Mouse (Mus musculus): ENCODE measurements around the gene H2al1b. TPM values are rescaled to one million over a fixed set of nuclear protein-coding genes. Genes with fewer than 3 reads are reported as not detected.
"Not testable (repeated sequence)": the region's sequence is repeated elsewhere in the genome, so short reads cannot be mapped to it uniquely, and the experiment has no call there.

Gene H2al1b
- not detected for total RNA-seq (2022)

DNA sequence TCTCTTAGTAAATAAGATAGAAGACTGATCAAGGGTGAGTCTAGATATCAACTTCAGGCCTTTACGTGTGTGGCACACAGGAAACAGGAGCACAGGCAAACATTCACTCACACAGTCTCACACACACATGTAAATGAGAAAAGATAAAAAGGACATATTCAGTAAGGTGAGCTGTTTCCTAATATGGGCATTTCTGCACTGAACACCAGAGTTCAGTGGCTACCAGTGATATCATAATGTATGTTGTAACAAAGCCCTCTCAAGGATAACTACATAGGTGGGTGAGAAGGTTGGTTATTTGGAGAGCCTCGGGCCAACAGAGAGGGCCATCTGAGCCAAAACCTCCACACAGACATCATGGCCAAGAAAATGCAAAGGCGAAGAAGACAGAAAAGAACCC, at the start of gene H2al1b:
Gene H2al1b (plus strand): TSS at position 301 of the 400 bp plus-strand sequence.
- not testable (repeated sequence) for DNase-seq (ENCODE audit: low spot score in 2 of 2)

DNA sequence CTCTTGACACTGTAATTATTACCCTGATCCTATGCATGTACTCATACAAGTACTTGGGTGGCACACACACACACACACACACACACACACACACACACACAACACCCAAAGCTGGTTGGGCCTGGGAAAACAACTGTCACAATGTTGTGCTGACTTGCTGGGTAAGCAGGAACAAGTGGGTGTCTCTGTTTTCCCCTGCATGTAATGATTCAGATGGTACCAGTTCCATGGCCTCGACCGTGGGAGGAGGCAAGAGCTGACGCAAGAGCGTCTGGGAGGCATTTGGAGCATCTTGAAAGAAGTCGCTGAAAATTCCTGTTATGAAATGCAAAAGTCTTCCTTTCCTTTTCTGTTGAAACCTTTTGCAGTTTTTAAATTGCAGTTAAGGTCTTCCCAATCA, 48.2 kb upstream of the H2al1b start:
- DNase-seq (ENCODE audit: low spot score in 2 of 2), result peak; percentile 13 to 75

DNA sequence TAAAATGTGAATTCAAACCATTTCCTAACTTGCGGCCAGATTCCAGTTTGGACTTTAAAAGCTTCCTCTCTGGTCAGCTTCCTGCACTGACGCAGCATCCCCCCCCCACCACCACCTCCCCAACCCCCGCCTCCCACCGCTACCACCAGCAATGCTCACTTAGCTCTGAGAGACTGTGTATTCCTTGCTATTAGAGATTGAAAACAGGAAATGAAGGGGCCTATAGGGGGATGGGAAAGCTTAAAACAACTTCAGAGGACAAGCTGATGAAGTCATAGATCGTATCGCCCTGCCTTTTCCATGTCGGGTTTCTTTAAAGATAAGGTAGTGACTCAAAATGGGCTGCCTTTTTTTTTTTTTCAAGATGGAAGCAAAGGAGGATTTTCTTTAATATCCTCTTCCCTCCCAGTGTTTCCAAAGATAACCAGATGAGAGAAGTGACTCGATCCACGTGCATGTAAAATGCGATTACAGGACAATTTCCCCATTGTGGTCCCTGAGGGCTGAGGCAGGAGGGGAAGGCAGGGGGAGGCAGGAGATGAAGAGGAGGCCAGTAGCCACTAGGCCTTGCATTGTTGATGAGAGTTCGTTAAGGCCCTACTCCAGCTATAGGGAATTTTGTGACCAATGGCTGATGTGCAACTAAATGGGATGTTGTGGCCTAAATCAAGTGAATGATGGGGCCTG, 47.6 kb upstream of the H2al1b start:
- no peak for DNase-seq (ENCODE audit: low spot score in 2 of 2)

DNA sequence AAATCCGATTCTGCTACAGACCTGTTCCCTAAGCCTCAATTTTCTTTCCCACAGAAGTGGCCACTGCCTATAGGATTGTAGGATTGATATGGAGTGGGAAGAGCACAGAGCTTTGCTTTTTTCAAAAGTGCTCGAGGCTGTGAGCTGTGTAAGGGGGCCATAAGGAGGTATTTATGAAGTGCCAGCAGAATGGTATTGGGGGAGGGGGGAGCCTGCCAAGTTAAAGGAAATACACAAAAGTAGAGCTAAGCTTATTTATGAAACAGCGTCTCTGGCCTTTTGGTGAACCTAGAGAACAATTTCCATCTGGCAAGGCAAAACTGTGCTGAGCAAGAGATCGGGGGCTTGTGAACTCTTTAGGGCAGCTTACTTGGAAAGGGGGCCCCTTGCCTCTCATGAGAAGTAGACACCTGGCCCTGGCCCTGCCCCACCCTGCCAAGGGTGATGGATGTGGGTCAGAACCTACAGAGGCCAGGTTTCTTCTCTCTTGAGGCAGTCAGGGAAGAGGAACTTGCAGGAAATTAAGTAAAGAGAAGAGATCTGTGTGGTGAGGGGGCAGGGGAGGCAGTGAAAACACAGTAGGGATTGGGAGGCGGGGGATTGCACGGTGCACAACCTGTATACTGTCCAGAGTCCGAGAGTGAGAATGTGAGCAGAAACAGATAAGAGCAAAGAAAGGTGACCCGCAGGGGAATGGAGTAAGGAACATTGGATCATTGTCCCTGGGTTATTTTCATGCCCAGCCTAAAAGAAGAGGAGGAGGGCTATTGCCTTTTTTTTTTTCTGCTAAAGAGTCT, 46.5 kb upstream of the H2al1b start:
- no peak for DNase-seq (ENCODE audit: low spot score in 2 of 2)

DNA sequence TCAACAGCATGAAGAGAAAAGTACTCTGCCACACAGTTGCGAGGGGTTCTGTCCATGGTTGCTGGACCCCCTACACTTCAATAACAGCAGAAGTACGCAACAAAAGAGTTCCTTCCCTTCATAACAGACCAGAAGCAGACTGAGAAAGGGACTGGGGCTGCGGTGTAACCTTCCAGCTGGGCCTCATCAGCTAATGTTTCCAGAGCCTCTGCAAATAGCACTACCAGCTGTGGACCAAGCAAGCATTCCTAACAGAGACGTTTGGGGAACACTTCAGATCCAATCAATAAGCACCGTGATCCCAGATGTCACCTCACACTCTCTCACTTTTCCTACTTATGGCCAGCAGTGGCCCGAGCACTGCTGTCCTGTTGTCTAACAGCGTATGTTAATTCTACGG, 37.3 kb upstream of the H2al1b start:
- DNase-seq (ENCODE audit: low spot score in 2 of 2), result no peak

DNA sequence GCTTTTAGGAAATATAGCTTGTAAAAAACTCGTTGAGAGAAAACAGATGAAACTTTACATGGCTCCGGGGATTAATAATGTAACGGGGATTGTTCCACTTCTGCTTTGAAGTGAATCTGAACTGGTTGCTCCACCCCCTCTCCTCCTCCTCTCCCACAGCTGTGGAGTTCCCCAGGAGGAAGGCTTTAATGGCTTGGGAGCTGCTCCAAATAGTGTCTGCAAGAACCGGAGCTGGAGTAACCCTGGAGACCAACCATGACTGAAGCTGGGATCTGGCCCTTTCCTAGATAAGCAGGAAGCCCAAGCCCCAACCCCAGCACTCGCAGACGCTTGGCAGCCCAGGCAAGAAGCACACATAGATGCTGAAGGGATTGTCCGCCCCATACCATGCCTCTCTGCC, 34.4 kb upstream of the H2al1b start:
- peak in 1 of 2 experiments; percentile 22 for DNase-seq (ENCODE audit: low spot score in 2 of 2)

DNA sequence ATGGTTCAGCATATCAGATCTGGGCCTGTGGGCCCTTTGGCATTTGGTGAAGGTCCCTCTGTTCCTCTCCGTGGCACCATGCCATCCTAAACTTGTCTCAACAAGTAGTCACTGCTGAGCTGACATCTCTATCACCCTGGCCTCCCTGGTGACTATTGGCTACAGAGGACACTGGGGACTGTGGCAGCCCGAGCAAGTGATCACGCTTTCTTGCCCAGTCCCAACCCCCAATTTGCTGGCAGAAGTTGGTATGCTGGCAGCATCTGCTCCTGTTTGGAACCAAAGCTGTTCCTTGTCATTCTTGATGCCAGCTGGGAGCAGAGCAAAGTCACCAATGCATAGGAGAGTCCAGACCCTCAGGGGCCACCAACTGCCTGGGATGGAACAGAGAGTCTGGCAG, 33.2 kb upstream of the H2al1b start:
- DNase-seq (ENCODE audit: low spot score in 2 of 2), result peak in 1 of 2 experiments; percentile 19

DNA sequence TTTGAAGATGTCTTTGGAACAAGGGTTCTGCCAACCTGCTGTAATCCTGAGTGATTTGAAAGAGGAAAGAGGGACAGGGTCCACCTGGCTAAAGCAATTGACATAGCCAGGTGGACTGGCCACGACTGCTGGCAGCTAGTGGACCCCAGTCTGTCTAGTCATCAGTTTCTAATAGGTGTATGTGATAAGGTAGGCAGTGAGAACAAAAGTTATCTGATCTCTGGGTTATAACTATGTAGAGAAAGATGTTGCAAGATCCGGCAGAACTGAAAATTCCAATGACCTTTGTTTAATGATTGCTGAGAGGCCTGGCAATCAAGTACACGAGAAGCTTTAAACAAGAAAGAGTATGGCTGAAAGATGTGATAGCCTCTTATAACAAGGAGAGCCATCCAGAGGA, 29.0 kb upstream of the H2al1b start:
- DNase-seq (ENCODE audit: low spot score in 2 of 2), result no peak

DNA sequence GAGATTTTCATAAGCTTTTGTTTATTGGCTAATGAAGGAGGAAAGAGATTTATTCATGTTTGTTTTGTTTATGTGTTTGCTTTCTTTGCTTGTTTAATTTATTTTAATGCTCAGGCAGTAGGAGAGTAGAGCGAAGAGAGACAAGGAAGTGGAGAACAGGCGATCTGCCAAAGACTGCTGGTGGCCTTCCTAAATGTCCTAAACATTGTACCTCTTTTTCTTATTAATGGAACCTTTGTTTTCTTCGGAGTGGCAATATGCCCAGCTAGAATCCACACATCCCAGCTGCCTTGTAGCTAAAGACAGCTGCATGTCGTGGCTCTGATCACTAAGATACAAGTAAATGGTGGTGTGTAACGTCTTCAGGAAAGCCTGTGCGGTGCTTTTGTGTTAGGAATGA, 25.1 kb upstream of the H2al1b start:
- no peak for DNase-seq (ENCODE audit: low spot score in 2 of 2)

DNA sequence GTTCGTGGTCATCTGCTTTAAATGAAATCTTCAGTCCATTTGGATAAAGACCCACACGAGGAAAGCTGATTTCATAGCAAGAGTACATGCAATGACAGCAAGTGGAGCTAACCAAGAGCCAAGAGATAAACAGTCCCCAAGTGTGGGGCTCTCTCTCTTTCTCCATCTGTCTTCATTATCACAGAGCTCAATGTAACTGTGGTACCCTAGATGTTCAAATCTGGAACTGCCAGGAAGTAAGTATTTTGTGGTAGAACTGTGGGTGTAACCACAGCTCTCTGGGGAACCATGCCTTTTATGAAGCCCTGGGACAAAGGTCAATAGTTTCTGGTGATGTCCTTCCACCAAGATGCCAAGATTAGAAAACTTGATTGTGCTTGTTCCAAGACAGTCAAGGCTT, 21.5 kb upstream of the H2al1b start:
- no peak for DNase-seq (ENCODE audit: low spot score in 2 of 2)

DNA sequence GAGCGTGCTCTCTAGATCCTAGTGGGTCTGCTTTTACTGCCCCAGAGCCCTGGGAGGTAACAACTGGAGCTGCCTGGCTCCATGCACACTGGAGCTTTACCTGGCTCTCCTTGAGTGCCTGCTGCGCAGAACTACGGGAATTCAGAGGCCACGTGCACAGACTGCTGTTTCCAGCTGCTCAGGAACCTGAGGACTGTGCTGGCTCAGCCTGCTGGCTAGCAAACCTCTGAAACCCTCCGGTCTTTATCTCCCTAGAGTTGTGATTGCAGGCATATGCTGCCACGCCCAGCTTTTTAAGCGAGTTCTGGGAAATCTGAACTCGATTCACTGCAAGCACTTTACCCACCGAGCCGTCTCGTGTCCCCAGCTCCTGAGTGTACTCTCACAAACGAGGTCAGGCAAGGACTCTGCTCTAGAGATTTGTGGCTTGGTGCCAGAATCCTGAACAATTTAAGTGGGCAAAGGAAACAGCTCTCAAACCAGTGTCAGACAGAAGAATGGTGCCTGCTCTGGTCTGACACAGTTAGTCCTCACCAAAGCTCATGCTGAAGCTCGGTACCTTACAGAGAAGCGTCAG, 13.8 kb upstream of the H2al1b start:
- DNase-seq (ENCODE audit: low spot score in 2 of 2), result no peak

DNA sequence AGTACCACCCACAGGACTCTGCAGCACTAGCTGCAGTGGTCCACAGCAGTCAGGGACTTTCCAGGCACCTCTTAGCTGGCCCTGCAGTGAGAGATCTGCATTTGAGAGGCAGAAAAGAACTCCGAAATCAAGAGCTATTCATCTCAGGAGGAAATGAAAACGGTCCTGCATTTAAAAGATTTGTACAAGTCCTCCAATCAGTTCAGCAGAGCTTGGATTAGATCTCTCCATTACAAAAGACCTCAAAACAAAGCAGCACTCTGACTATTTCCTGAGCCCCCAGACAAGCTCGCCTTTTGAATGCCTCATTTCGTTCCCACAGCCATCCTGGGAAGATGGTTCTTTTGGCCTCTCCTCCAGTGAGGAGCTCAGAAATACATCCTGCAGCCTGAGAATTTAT, 13.0 kb upstream of the H2al1b start:
- no peak for DNase-seq (ENCODE audit: low spot score in 2 of 2)

DNA sequence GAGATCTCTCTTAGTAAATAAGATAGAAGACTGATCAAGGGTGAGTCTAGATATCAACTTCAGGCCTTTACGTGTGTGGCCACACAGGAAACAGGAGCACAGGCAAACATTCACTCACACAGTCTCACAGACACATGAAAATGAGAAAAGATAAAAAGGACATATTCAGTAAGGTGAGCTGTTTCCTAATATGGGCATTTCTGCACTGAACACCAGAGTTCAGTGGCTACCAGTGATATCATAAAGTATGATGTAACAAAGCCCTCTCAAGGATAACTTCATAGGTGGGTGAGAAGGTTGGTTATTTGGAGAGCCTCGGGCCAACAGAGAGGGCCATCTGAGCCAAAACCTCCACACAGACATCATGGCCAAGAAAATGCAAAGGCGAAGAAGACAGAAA, 3.3 kb upstream of the H2al1b start, which contains the start of gene H2al1a:
Gene H2al1a (plus strand): TSS at position 301 of the 400 bp plus-strand sequence.
- not testable (repeated sequence) for DNase-seq (ENCODE audit: low spot score in 2 of 2)

DNA sequence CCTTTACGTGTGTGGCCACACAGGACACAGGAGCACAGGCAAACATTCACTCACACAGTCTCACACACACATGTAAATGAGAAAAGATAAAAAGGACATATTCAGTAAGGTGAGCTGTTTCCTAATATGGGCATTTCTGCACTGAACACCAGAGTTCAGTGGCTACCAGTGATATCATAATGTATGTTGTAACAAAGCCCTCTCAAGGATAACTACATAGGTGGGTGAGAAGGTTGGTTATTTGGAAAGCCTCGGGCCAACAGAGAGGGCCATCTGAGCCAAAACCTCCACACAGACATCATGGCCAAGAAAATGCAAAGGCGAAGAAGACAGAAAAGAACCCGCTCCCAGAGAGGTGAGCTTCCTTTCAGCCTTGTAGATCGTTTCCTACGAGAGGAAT, 3.1 kb downstream of the H2al1b start, which contains the start of gene H2al1c:
Gene H2al1c (plus strand): TSS at position 301 of the 400 bp plus-strand sequence.
- DNase-seq (ENCODE audit: low spot score in 2 of 2), result not testable (repeated sequence)

DNA sequence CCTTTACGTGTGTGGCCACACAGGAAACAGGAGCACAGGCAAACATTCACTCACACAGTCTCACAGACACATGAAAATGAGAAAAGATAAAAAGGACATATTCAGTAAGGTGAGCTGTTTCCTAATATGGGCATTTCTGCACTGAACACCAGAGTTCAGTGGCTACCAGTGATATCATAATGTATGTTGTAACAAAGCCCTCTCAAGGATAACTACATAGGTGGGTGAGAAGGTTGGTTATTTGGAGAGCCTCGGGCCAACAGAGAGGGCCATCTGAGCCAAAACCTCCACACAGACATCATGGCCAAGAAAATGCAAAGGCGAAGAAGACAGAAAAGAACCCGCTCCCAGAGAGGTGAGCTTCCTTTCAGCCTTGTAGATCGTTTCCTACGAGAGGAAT, 6.3 kb downstream of the H2al1b start, which contains the start of gene H2al1d:
Gene H2al1d (plus strand): TSS at position 301 of the 400 bp plus-strand sequence.
- DNase-seq (ENCODE audit: low spot score in 2 of 2), result not testable (repeated sequence)

DNA sequence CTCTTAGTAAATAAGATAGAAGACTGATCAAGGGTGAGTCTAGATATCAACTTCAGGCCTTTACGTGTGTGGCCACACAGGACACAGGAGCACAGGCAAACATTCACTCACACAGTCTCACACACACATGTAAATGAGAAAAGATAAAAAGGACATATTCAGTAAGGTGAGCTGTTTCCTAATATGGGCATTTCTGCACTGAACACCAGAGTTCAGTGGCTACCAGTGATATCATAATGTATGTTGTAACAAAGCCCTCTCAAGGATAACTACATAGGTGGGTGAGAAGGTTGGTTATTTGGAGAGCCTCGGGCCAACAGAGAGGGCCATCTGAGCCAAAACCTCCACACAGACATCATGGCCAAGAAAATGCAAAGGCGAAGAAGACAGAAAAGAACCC, 9.4 kb downstream of the H2al1b start, which contains the start of gene H2al1e:
Gene H2al1e (plus strand): TSS at position 301 of the 400 bp plus-strand sequence.
- not testable (repeated sequence) for DNase-seq (ENCODE audit: low spot score in 2 of 2)

DNA sequence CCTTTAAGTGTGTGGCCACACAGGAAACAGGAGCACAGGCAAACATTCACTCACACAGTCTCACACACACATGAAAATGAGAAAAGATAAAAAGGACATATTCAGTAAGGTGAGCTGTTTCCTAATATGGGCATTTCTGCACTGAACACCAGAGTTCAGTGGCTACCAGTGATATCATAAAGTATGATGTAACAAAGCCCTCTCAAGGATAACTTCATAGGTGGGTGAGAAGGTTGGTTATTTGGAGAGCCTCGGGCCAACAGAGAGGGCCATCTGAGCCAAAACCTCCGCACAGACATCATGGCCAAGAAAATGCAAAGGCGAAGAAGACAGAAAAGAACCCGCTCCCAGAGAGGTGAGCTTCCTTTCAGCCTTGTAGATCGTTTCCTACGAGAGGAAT, 12.6 kb downstream of the H2al1b start, which contains the start of gene H2al1f:
Gene H2al1f (plus strand): TSS at position 301 of the 400 bp plus-strand sequence.
- not testable (repeated sequence) for DNase-seq (ENCODE audit: low spot score in 2 of 2)

DNA sequence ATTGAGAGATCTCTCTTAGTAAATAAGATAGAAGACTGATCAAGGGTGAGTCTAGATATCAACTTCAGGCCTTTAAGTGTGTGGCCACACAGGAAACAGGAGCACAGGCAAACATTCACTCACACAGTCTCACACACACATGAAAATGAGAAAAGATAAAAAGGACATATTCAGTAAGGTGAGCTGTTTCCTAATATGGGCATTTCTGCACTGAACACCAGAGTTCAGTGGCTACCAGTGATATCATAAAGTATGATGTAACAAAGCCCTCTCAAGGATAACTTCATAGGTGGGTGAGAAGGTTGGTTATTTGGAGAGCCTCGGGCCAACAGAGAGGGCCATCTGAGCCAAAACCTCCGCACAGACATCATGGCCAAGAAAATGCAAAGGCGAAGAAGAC, 15.7 kb downstream of the H2al1b start, which contains the start of gene H2al1g:
Gene H2al1g (plus strand): TSS at position 301 of the 400 bp plus-strand sequence.
- not testable (repeated sequence) for DNase-seq (ENCODE audit: low spot score in 2 of 2)

DNA sequence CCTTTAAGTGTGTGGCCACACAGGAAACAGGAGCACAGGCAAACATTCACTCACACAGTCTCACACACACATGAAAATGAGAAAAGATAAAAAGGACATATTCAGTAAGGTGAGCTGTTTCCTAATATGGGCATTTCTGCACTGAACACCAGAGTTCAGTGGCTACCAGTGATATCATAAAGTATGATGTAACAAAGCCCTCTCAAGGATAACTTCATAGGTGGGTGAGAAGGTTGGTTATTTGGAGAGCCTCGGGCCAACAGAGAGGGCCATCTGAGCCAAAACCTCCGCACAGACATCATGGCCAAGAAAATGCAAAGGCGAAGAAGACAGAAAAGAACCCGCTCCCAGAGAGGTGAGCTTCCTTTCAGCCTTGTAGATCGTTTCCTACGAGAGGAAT, 19.0 kb downstream of the H2al1b start, which contains the start of gene H2al1h:
Gene H2al1h (plus strand): TSS at position 301 of the 400 bp plus-strand sequence.
- DNase-seq (ENCODE audit: low spot score in 2 of 2), result not testable (repeated sequence)

DNA sequence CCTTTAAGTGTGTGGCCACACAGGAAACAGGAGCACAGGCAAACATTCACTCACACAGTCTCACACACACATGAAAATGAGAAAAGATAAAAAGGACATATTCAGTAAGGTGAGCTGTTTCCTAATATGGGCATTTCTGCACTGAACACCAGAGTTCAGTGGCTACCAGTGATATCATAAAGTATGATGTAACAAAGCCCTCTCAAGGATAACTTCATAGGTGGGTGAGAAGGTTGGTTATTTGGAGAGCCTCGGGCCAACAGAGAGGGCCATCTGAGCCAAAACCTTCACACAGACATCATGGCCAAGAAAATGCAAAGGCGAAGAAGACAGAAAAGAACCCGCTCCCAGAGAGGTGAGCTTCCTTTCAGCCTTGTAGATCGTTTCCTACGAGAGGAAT, 22.1 kb downstream of the H2al1b start, which contains the start of gene H2al1i:
Gene H2al1i (plus strand): TSS at position 301 of the 400 bp plus-strand sequence.
- not testable (repeated sequence) for DNase-seq (ENCODE audit: low spot score in 2 of 2)

DNA sequence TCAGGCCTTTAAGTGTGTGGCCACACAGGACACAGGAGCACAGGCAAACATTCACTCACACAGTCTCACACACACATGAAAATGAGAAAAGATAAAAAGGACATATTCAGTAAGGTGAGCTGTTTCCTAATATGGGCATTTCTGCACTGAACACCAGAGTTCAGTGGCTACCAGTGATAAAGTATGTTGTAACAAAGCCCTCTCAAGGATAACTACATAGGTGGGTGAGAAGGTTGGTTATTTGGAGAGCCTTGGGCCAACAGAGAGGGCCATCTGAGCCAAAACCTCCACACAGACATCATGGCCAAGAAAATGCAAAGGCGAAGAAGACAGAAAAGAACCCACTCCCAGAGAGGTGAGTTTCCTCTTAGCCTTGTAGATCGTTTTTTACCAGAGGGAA, 25.3 kb downstream of the H2al1b start, which contains the start of gene H2al1j:
Gene H2al1j (plus strand): TSS at position 301 of the 400 bp plus-strand sequence.
- not testable (repeated sequence) for DNase-seq (ENCODE audit: low spot score in 2 of 2)

Measured in left cerebral cortex, adult 8-10 months (tissue).